Mouse (Mus musculus): ENCODE measurements around the gene Ttc13. TPM values are rescaled to one million over a fixed set of nuclear protein-coding genes. Genes with fewer than 3 reads are reported as not detected.

The Ttc13 gene
- total and polyA plus RNA-seq, 3 experiments = 34.0 to 39.1 TPM; not detected in 1

GRCm38 (mm10) chr8:124641599-124641998 lies 80.2 kb downstream of the Ttc13 start:
- no peaks in the 10 kb centered on the region for H3K27me3 ChIP-seq (ENCODE audit: control insufficient read depth in 1 of 2, insufficient read depth in 2 of 2, low read length in 2 of 2)
- H3K27ac ChIP-seq (ENCODE audit: control insufficient read depth, low read depth, low read length) = no peak overlapping the region
- no peaks in the 10 kb centered on the region for H3K36me3 ChIP-seq (ENCODE audit: control insufficient read depth in 1 of 2, insufficient read depth in 2 of 2, low read length in 2 of 2)
- no peak for TF ChIP-seq BHLHE40 (IDR thresholded peaks at IDR 0.05; ENCODE audit: borderline replicate concordance, low read depth, low read length)
- H3K4me3 ChIP-seq (ENCODE audit: control insufficient read depth in 1 of 2, insufficient read depth in 1 of 2, low read depth in 2 of 2, low read length in 2 of 2) = no peak overlapping the region
- H3K9me3 ChIP-seq (replicated peaks; ENCODE audit: insufficient read depth, low read length) = no peaks in the 10 kb centered on the region
- no peak for DNase-seq (ENCODE audit: low read depth, low spot score)
- no peak overlapping the region for H3K9ac ChIP-seq (ENCODE audit: control insufficient read depth, low read depth, low read length, poor library complexity, severe bottlenecking)
- no peaks in the 10 kb centered on the region for H3K4me1 ChIP-seq (ENCODE audit: control insufficient read depth in 1 of 2, insufficient read depth in 2 of 2, low read length in 2 of 2)
- no peaks in the 10 kb centered on the region for H3K79me2 ChIP-seq (ENCODE audit: control insufficient read depth, insufficient read depth, low read length, poor library complexity)

GRCm38 (mm10) chr8:124635247-124635502 lies 86.6 kb downstream of the Ttc13 start:
- H3K9ac ChIP-seq (ENCODE audit: control insufficient read depth, low read depth, low read length, poor library complexity, severe bottlenecking) = no peak overlapping the region
- no peaks in the 10 kb centered on the region for H3K79me2 ChIP-seq (ENCODE audit: control insufficient read depth, insufficient read depth, low read length, poor library complexity)
- TF ChIP-seq POLR2AphosphoS2 (IDR thresholded peaks at IDR 0.05; ENCODE audit: low read length) = no peak
- TF ChIP-seq TAL1 (IDR thresholded peaks at IDR 0.05; ENCODE audit: low read length) = no peak
- TF ChIP-seq KAT2A (conservative IDR thresholded peaks at IDR 0.05; ENCODE audit: low read depth, low read length) = no peak
- no peak for TF ChIP-seq MAX (IDR thresholded peaks at IDR 0.05; ENCODE audit: low read length)
- TF ChIP-seq SIN3A (IDR thresholded peaks at IDR 0.05; ENCODE audit: low read length) = no peak
- TF ChIP-seq SMC3 (IDR thresholded peaks at IDR 0.05; ENCODE audit: low read depth, low read length) = no peak
- TF ChIP-seq POLR2A (IDR thresholded peaks at IDR 0.05; ENCODE audit: control insufficient read depth in 1 of 2, insufficient read depth in 1 of 2, low read depth in 1 of 2, low read length in 2 of 2, poor library complexity in 1 of 2) = no peak
- TF ChIP-seq ZC3H11A (IDR thresholded peaks at IDR 0.05; ENCODE audit: low read depth, low read length) = no peak
- no peak for TF ChIP-seq NELFE (IDR thresholded peaks at IDR 0.05; ENCODE audit: low read depth, low read length)
- TF ChIP-seq CTCF (IDR thresholded peaks at IDR 0.05 in 2 of 3, conservative IDR thresholded peaks at IDR 0.05 in 1 of 3; ENCODE audit: control insufficient read depth in 1 of 3, insufficient read depth in 1 of 3, low read depth in 2 of 3, low read length in 3 of 3, poor library complexity in 1 of 3, severe bottlenecking in 1 of 3) = no peak
- TF ChIP-seq GABPA (IDR thresholded peaks at IDR 0.05; ENCODE audit: low read depth, low read length) = no peak
- no peak for DNase-seq (ENCODE audit: low read depth, low spot score)
- H3K36me3 ChIP-seq (ENCODE audit: control insufficient read depth in 1 of 2, insufficient read depth in 2 of 2, low read length in 2 of 2) = no peaks in the 10 kb centered on the region
- H3K4me3 ChIP-seq (ENCODE audit: control insufficient read depth in 1 of 2, insufficient read depth in 1 of 2, low read depth in 2 of 2, low read length in 2 of 2) = no peak overlapping the region
- no peaks in the 10 kb centered on the region for H3K9me3 ChIP-seq (replicated peaks; ENCODE audit: insufficient read depth, low read length)
- H3K4me1 ChIP-seq (ENCODE audit: control insufficient read depth in 1 of 2, insufficient read depth in 2 of 2, low read length in 2 of 2) = no peaks in the 10 kb centered on the region
- no peak overlapping the region for H3K27ac ChIP-seq (ENCODE audit: control insufficient read depth, low read depth, low read length)
- no peaks in the 10 kb centered on the region for H3K27me3 ChIP-seq (ENCODE audit: control insufficient read depth in 1 of 2, insufficient read depth in 2 of 2, low read length in 2 of 2)

- Histone ChIP-seq H3K4me1 (ENCODE audit: control insufficient read depth in 1 of 2, insufficient read depth in 2 of 2, low read length in 2 of 2) (no peaks in the 10 kb centered on the region), H3K4me3 (ENCODE audit: control insufficient read depth in 1 of 2, insufficient read depth in 1 of 2, low read depth in 2 of 2, low read length in 2 of 2) (no peak overlapping the region), H3K36me3 (ENCODE audit: control insufficient read depth in 1 of 2, insufficient read depth in 2 of 2, low read length in 2 of 2) (no peaks in the 10 kb centered on the region), H3K79me2 (ENCODE audit: control insufficient read depth, insufficient read depth, low read length, poor library complexity) (no peaks in the 10 kb centered on the region), H3K9ac (ENCODE audit: control insufficient read depth, low read depth, low read length, poor library complexity, severe bottlenecking) (no peak overlapping the region), H3K27ac (ENCODE audit: control insufficient read depth, low read depth, low read length) (no peak overlapping the region), H3K27me3 (ENCODE audit: control insufficient read depth in 1 of 2, insufficient read depth in 2 of 2, low read length in 2 of 2) (no peaks in the 10 kb centered on the region), H3K9me3 (replicated peaks; ENCODE audit: insufficient read depth, low read length) (no peaks in the 10 kb centered on the region)
- no peak for DNase-seq (ENCODE audit: low read depth, low spot score)
- no peak for TF ChIP-seq TBP (IDR thresholded peaks at IDR 0.05; ENCODE audit: low read depth, low read length)
- no peak for TF ChIP-seq E2F4 (IDR thresholded peaks at IDR 0.05; ENCODE audit: borderline replicate concordance, low read depth, low read length)
- TF ChIP-seq UBTF (IDR thresholded peaks at IDR 0.05; ENCODE audit: borderline replicate concordance, insufficient read depth, low read depth, low read length) = no peak
- no peak for TF ChIP-seq POLR2AphosphoS5 (IDR thresholded peaks at IDR 0.05; ENCODE audit: borderline replicate concordance, low read depth, low read length)
- TF ChIP-seq NRF1 (IDR thresholded peaks at IDR 0.05; ENCODE audit: insufficient read depth, low read depth, low read length, poor library complexity, severe bottlenecking) = no peak
- no peak for TF ChIP-seq GATA1 (IDR thresholded peaks at IDR 0.05; ENCODE audit: low read depth, low read length)
- TF ChIP-seq ZKSCAN1 (IDR thresholded peaks at IDR 0.05; ENCODE audit: low read depth, low read length) = no peak
- TF ChIP-seq GABPA (IDR thresholded peaks at IDR 0.05; ENCODE audit: low read depth, low read length) = no peak
- no peak for TF ChIP-seq CHD2 (IDR thresholded peaks at IDR 0.05; ENCODE audit: low read length)
- TF ChIP-seq BHLHE40 (IDR thresholded peaks at IDR 0.05; ENCODE audit: borderline replicate concordance, low read depth, low read length) = no peak
- no peak for TF ChIP-seq JUND (IDR thresholded peaks at IDR 0.05; ENCODE audit: low read depth, low read length)
- no peak for TF ChIP-seq ZMIZ1 (IDR thresholded peaks at IDR 0.05; ENCODE audit: low read depth, low read length)
- no peak for TF ChIP-seq POLR2AphosphoS2 (IDR thresholded peaks at IDR 0.05; ENCODE audit: low read length)
- TF ChIP-seq MYC (IDR thresholded peaks at IDR 0.05; ENCODE audit: low read depth, low read length) = no peak
- no peak for TF ChIP-seq POLR2A (IDR thresholded peaks at IDR 0.05; ENCODE audit: control insufficient read depth in 1 of 2, insufficient read depth in 1 of 2, low read depth in 1 of 2, low read length in 2 of 2, poor library complexity in 1 of 2)
- TF ChIP-seq HCFC1 (IDR thresholded peaks at IDR 0.05; ENCODE audit: low read depth, low read length) = no peak
- TF ChIP-seq MAZ (IDR thresholded peaks at IDR 0.05; ENCODE audit: low read depth, low read length) = no peak
- no peak for TF ChIP-seq MAX (IDR thresholded peaks at IDR 0.05; ENCODE audit: low read length)
Observed at GRCm38 (mm10) chr8:124634411-124635246, 87.2 kb downstream of the Ttc13 start.
